8 mouse cellular contexts compared by ENCODE assay signal in the genomic region with DNA sequence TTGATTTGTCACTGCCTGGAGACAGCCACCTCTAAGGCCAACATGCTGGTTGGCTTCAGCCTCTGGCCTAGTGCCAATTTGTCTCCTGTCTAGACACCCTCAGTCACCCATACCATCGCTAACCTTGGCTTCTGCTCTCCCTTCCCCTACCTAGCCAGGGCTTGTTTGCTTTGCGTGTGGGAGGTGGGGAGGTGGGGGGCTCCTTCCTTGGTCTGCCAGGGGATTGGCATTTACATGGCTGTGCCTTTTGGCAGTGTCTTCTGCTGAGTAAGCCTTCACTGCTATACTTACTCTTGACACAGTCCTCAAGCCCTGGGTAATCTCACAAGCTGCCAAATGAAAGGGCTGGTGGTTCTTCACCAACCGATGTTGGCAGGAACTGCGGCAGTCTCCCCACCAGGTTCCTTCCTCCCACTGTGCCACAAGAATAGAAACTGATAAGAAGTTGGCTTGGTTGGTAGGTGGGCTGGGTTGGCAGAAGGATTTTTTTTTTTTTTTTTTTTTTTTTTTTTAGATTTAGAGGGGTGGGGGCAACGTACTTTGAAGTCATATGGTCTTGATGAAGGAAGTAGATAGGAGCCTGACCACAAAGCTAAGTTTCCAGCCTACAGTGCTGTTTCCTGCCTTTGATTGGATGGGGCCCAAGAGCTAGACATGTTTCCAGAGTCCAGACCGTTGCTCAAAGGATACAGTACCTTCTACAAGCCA. TPM values are rescaled to one million over a fixed set of nuclear protein-coding genes. Genes with fewer than 3 reads are reported as not detected.
DNase-seq lines count a peak whose midpoint lies in the region; ATAC-seq and TF ChIP-seq lines count a peak whose summit lies in the region.

No protein-coding gene starts in this region.

- H3K4me3 ChIP-seq in lung, embryonic 15.5 days: no peak overlapping the region
- no peak overlapping the region for H3K4me3 ChIP-seq in stomach, postnatal 0 days (ENCODE audit: low read depth, low read length)
- H3K4me3 ChIP-seq in midbrain, embryonic 15.5 days: no peak overlapping the region

- TF ChIP-seq EP300 in stomach, postnatal 0 days (optimal IDR thresholded peaks at IDR 0.05): no peak

- H3K4me2 ChIP-seq in lung, embryonic 15.5 days: no peak overlapping the region; the same call in 1 of the 2 replicates
- H3K4me2 ChIP-seq in stomach, postnatal 0 days (replicated peaks; ENCODE audit: low read depth): no peak overlapping the region
- H3K4me2 ChIP-seq in midbrain, embryonic 15.5 days: no peak overlapping the region

- no peak overlapping the region for H3K9ac ChIP-seq in lung, embryonic 15.5 days
- H3K9ac ChIP-seq in stomach, postnatal 0 days (ENCODE audit: low read length): no peak overlapping the region
- H3K9ac ChIP-seq in midbrain, embryonic 15.5 days: no peak overlapping the region

- H3K27me3 ChIP-seq in lung, embryonic 15.5 days: no peaks in the 10 kb centered on the region
- H3K27me3 ChIP-seq in stomach, postnatal 0 days (ENCODE audit: control insufficient read depth, insufficient read depth, low read length): no peaks in the 10 kb centered on the region
- no peaks in the 10 kb centered on the region for H3K27me3 ChIP-seq in midbrain, embryonic 15.5 days (replicated peaks)

- peak; percentile 64; the same call in 1 of the 2 replicates for ATAC-seq in lung, embryonic 15.5 days (ENCODE audit: borderline replicate concordance, extremely low read depth, low FRiP score, low TSS enrichment)
- ATAC-seq in stomach, postnatal 0 days (ENCODE audit: low FRiP score, low TSS enrichment): peak; percentile 28; the same call in 1 of the 2 replicates
- ATAC-seq in midbrain, embryonic 15.5 days (replicated peaks): no peak

- H3K27ac ChIP-seq in lung, embryonic 15.5 days: peak overlapping the region; percentile 54
- no peak overlapping the region for H3K27ac ChIP-seq in stomach, postnatal 0 days (replicated peaks)
- no peak overlapping the region for H3K27ac ChIP-seq in midbrain, embryonic 15.5 days

- no peaks in the 10 kb centered on the region for H3K9me3 ChIP-seq in lung, embryonic 15.5 days
- H3K9me3 ChIP-seq in stomach, postnatal 0 days (ENCODE audit: control insufficient read depth, low read length): no peaks in the 10 kb centered on the region
- H3K9me3 ChIP-seq in midbrain, embryonic 15.5 days: no peaks in the 10 kb centered on the region

- peak; percentile 33 for DNase-seq in urinary bladder, postnatal 14 days (ENCODE audit: low spot score)
- no peak for DNase-seq in urinary bladder, postnatal 36 days (ENCODE audit: low spot score in 2 of 2)
- DNase-seq in cerebellum, adult 8-10 months: peak; percentile 72
- peak; percentile 79 for DNase-seq in heart, adult 8-10 months (ENCODE audit: low spot score)
- DNase-seq in kidney, postnatal 36 days: peak; percentile 56 to 61
- no peak for DNase-seq in stomach, postnatal 0 days (ENCODE audit: low spot score)

- WGBS in lung, embryonic 15.5 days: 42% methylated on average over 6 of the region's 6 CpGs
- WGBS in stomach, postnatal 0 days: 52% methylated on average over 6 of the region's 6 CpGs
- WGBS in midbrain, embryonic 15.5 days: 75% methylated on average over 6 of the region's 6 CpGs

- H3K4me1 ChIP-seq in lung, embryonic 15.5 days: peaks cover 12% of the 10 kb centered on the region
- 0 out of 2 replicates have a peak, but pooled peaks cover 2% of the 10 kb centered on the region for H3K4me1 ChIP-seq in stomach, postnatal 0 days (replicated peaks; ENCODE audit: control insufficient read depth, insufficient read depth)
- no peaks in the 10 kb centered on the region for H3K4me1 ChIP-seq in midbrain, embryonic 15.5 days

- H3K36me3 ChIP-seq in lung, embryonic 15.5 days: no peaks in the 10 kb centered on the region
- no peaks in the 10 kb centered on the region for H3K36me3 ChIP-seq in stomach, postnatal 0 days (ENCODE audit: control insufficient read depth, insufficient read depth, low read length)
- H3K36me3 ChIP-seq in midbrain, embryonic 15.5 days (replicated peaks): no peaks in the 10 kb centered on the region

- TF ChIP-seq CTCF in stomach, postnatal 0 days (IDR thresholded peaks at IDR 0.05; ENCODE audit: low read depth): no peak

RNA-seq across cellular contexts. Expression of a gene that starts 19.3 kb away (rescaled TPM):
- total RNA-seq in heart, adult 8-10 months (2022): 10 to 100 TPM; 21.3 to 25.4 (median 24.1) TPM
- polyA plus RNA-seq in lung, embryonic 15.5 days (2015; fragmentation: Nextera tagmentation; extraction: Ambion mirVana): 18.3 and 20.5 TPM in 2 replicates
- 7.1 and 7.3 TPM in 2 replicates for polyA plus RNA-seq in stomach, postnatal 0 days (2015; fragmentation: Nextera tagmentation; extraction: Ambion mirVana)
- 28.0 and 29.2 TPM in 2 replicates for polyA plus RNA-seq in midbrain, embryonic 15.5 days (2015; fragmentation: Nextera tagmentation; extraction: Ambion mirVana)

RNA-seq across cellular contexts. Expression of a gene that starts 36.7 kb away (rescaled TPM):
- total RNA-seq in heart, adult 8-10 months (2022): 1 to 10 TPM; 4.5 to 5.4 (median 4.6) TPM
- polyA plus RNA-seq in lung, embryonic 15.5 days (2015; fragmentation: Nextera tagmentation; extraction: Ambion mirVana): 10.8 and 11.4 TPM in 2 replicates
- 6.0 and 6.5 TPM in 2 replicates for polyA plus RNA-seq in stomach, postnatal 0 days (2015; fragmentation: Nextera tagmentation; extraction: Ambion mirVana)
- polyA plus RNA-seq in midbrain, embryonic 15.5 days (2015; fragmentation: Nextera tagmentation; extraction: Ambion mirVana): 7.3 and 8.0 TPM in 2 replicates

RNA-seq across cellular contexts. Expression of a gene that starts 58.6 kb away (rescaled TPM):
- total RNA-seq in heart, adult 8-10 months (2022): 10 to 100 TPM; 30.7 to 37.3 (median 35.3) TPM
- 13.0 and 14.0 TPM in 2 replicates for polyA plus RNA-seq in lung, embryonic 15.5 days (2015; fragmentation: Nextera tagmentation; extraction: Ambion mirVana)
- 6.2 and 7.5 TPM in 2 replicates for polyA plus RNA-seq in stomach, postnatal 0 days (2015; fragmentation: Nextera tagmentation; extraction: Ambion mirVana)
- 12.1 and 12.8 TPM in 2 replicates for polyA plus RNA-seq in midbrain, embryonic 15.5 days (2015; fragmentation: Nextera tagmentation; extraction: Ambion mirVana)

Comparison
In these comparisons a context has a peak if more than half of its experiments do, and no peak if none do; other contexts are left out.
1. DNase-seq: peak in urinary bladder, postnatal 14 days (single experiment), cerebellum, adult 8-10 months (single experiment), heart, adult 8-10 months (single experiment) and kidney, postnatal 36 days (2 of 2); none in urinary bladder, postnatal 36 days (0 of 2) and stomach, postnatal 0 days (single experiment).